Mouse (Mus musculus) midbrain, embryonic 13.5 days (tissue): ENCODE data around the gene Fhad1. TPM values are rescaled to one million over a fixed set of nuclear protein-coding genes. Genes with fewer than 3 reads are reported as not detected.
A peak's percentile ranks its signal among the peaks of the same experiment; 100 is the strongest.

Experiments
- ATAC-seq: fragments of 200-750 bp; cut with Nextera tagmentation; 2 replicates; pipeline ENCODE4 v1.8.0; 2017; ENCODE audit warnings: mild to moderate bottlenecking, moderate TSS enrichment, moderate library complexity
- H3K27ac ChIP-seq: fragments of 300-500 bp; sonication (generic); 2 replicates; pipeline ENCODE4 v1.5.1; 2015; ENCODE audit warnings: inconsistent platforms, mild to moderate bottlenecking, moderate library complexity
- H3K27me3 ChIP-seq: fragments of 300-500 bp; sonication (generic); 2 replicates; pipeline ENCODE4 v1.6.1; 2015; ENCODE audit warnings: mild to moderate bottlenecking, inconsistent platforms
- H3K36me3 ChIP-seq: fragments of 300-500 bp; sonication (generic); 2 replicates; pipeline ENCODE4 v1.6.1; 2015; ENCODE audit warnings: mild to moderate bottlenecking, inconsistent platforms
- H3K4me1 ChIP-seq: fragments of 300-500 bp; sonication (generic); replicated peaks from 2 replicates; pipeline ENCODE4 v1.6.1; 2015; ENCODE audit warnings: inconsistent platforms
- H3K4me2 ChIP-seq: fragments of 300-500 bp; sonication (generic); replicated peaks from 2 replicates; pipeline ENCODE4 v1.6.1; 2015; ENCODE audit warnings: moderate library complexity, mild to moderate bottlenecking, inconsistent platforms
- H3K4me3 ChIP-seq: fragments of 300-500 bp; sonication (generic); replicated peaks from 2 replicates; pipeline ENCODE4 v1.5.1; 2015; ENCODE audit warnings: mild to moderate bottlenecking, inconsistent platforms
- H3K9ac ChIP-seq: fragments of 300-500 bp; sonication (generic); replicated peaks from 2 replicates; pipeline ENCODE4 v1.6.1; 2015; ENCODE audit warnings: mild to moderate bottlenecking, inconsistent platforms
- H3K9me3 ChIP-seq: fragments of 300-500 bp; sonication (generic); 2 replicates; pipeline ENCODE4 v1.6.1; 2016; ENCODE audit warnings: mild to moderate bottlenecking, inconsistent platforms
- WGBS: fragments of 180-500 bp; shearing (Covaris S2); methylation state at CpG from one replicate; pipeline ENCODE4 v1.1.7; 2015; 5-methylcytosine and 5-hydroxymethylcytosine counted together
- polyA plus RNA-seq: library from polyadenylated mRNA; unstranded; fragments of >200 nt; fragmentation: Nextera tagmentation; extraction: Ambion mirVana; gene quantifications from 2 replicates; pipeline ENCODE4 v1.2.1, GENCODE M21; 2015

Gene Fhad1
- polyA plus RNA-seq, 1 experiment from 2014 or later: 3.4 TPM

DNA sequence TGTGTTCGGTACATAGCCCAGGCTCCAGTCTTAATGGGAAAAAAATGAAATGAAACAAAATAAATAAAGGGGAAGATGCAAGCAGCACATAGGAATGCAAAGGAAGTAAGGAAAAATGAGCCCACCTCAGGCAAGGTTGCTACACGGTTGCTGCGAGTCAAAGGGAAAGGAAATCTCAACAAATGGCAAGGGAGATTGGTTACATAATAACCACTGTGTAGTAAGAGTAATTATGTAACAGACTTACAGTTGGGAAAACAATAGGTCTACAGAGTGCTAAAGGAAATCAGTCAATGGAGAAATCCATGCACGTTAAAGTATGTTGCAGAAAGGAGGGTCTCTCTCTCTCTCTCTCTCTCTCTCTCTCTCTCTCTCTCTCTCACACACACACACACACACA lies 55.3 kb downstream of the Fhad1 start:
- Histone ChIP-seq H3K4me1 (peaks cover 20% of the 10 kb centered on the region), H3K9ac (no peak overlapping the region), H3K27me3 (no peaks in the 10 kb centered on the region), H3K4me2 (no peak overlapping the region), H3K27ac (no peak overlapping the region), H3K36me3 (no peaks in the 10 kb centered on the region), H3K4me3 (no peak overlapping the region), H3K9me3 (peaks cover 10% of the 10 kb centered on the region; the same call in 1 of the 2 replicates)
- 77% methylated on average over 4 of the region's 4 CpGs for WGBS
- no peak for ATAC-seq

DNA sequence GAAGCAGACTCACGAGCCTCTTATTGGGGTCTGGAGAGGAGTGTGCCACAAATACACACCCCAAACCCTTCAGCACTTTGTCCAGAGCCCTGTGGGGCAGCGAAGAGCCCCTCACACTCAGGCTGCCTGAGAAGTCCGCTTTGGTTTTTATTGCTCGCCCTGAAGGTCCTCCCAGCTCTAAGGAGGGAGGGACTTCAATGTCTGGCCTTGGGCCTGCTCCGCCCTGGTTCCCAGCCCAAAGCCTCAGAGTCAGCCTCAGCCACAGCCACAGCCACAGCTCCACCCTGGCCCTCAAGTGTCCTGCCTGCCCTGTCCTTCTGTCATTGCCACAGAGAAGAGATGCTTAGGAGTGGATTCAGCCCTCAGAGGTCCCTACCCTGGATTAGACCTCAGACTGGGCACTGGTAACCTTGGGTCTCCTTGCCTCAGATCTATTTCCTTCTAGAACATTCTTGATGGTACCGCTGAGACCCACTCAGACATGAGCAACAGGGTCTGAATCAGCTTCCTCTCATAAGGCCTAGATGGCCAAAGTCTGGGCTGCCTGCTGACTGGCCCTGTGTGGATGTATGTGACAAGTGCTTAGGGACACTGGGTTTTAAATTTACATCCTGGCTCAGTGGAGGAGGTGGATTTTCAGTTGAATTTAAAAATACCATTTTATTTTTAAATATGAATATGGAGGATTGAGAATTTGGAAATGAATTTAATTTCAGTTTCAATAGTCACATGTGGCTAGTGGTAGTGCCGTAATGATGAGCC lies 56.1 kb downstream of the Fhad1 start:
- H3K27ac ChIP-seq: no peak overlapping the region
- no peaks in the 10 kb centered on the region for H3K36me3 ChIP-seq
- H3K4me2 ChIP-seq: no peak overlapping the region
- H3K9ac ChIP-seq: 0 out of 2 replicates have a peak overlapping the region, but pooled peaks have one; percentile 3
- WGBS: 60% methylated on average over 7 of the region's 7 CpGs
- H3K9me3 ChIP-seq: peaks cover 10% of the 10 kb centered on the region; the same call in 1 of the 2 replicates
- H3K27me3 ChIP-seq: no peaks in the 10 kb centered on the region
- ATAC-seq: peak; percentile 2
- peaks cover 15% of the 10 kb centered on the region for H3K4me1 ChIP-seq
- H3K4me3 ChIP-seq: no peak overlapping the region

GRCm38 (mm10) chr4:141958188-141958587 lies 56.7 kb downstream of the Fhad1 start:
- no peaks in the 10 kb centered on the region for H3K27me3 ChIP-seq
- ATAC-seq: peak; percentile 43
- no peak overlapping the region for H3K27ac ChIP-seq
- no peaks in the 10 kb centered on the region for H3K36me3 ChIP-seq
- no peak overlapping the region for H3K4me3 ChIP-seq
- 6% methylated on average over 9 of the region's 9 CpGs for WGBS
- peaks cover 15% of the 10 kb centered on the region for H3K4me1 ChIP-seq
- H3K4me2 ChIP-seq: no peak overlapping the region
- H3K9me3 ChIP-seq: peaks cover 10% of the 10 kb centered on the region; the same call in 1 of the 2 replicates
- H3K9ac ChIP-seq: 0 out of 2 replicates have a peak overlapping the region, but pooled peaks have one; percentile 3

DNA sequence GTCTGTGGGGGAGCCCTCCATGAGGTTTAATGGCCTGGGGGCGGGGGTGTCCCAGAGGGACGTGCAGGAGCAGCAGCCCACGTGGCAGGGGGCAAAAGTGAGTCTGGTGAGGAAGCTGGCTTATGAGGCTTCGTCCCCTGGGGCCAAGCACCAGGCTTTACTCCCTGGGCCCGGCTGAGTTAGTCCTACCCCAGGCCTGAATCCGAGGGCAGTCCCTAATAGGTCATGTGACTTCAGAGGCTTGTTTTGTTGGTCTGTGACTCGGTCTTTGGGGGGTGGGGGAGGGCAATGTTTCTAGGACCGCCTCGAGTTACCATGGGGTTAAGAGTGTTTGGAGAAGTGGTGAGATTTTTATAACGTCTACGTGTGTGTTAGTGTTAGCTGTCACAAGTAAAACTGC lies 57.1 kb downstream of the Fhad1 start:
- peak; percentile 49 for ATAC-seq
- WGBS: 43% methylated on average over 11 of the region's 11 CpGs
- no peaks in the 10 kb centered on the region for H3K27me3 ChIP-seq
- peaks cover 15% of the 10 kb centered on the region for H3K4me1 ChIP-seq
- no peak overlapping the region for H3K9ac ChIP-seq
- peaks cover 10% of the 10 kb centered on the region; the same call in 1 of the 2 replicates for H3K9me3 ChIP-seq
- no peak overlapping the region for H3K4me3 ChIP-seq
- no peak overlapping the region for H3K4me2 ChIP-seq
- H3K27ac ChIP-seq: no peak overlapping the region
- H3K36me3 ChIP-seq: no peaks in the 10 kb centered on the region

DNA sequence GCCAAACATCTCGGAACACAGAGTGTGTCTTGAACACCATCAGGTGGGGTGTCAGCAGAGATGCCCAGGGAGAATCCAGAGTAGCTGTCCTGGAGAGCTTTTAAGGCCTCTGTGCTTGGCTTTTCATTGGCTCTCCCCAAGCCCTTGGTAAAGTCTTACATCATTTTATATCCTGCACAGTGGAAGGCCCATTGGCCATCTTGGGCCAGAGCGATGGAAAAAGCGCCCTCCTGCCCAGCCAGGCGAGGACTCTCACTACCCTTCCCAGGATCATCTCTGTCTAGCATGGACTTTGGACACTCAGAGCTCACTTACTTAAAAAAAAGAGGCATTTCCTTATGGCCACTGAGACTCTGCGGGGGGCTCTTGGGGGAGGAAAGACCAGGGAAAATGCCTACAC lies 58.0 kb downstream of the Fhad1 start:
- Histone ChIP-seq H3K27me3 (no peaks in the 10 kb centered on the region), H3K27ac (no peak overlapping the region), H3K9me3 (peaks cover 9% of the 10 kb centered on the region; the same call in 1 of the 2 replicates), H3K36me3 (no peaks in the 10 kb centered on the region), H3K4me3 (no peak overlapping the region), H3K9ac (no peak overlapping the region), H3K4me1 (peaks cover 18% of the 10 kb centered on the region), H3K4me2 (no peak overlapping the region)
- 96% methylated on average over 5 of the region's 5 CpGs for WGBS
- ATAC-seq: no peak

- 75% methylated on average over 16 of the region's 16 CpGs for whole genome bisulfite sequencing
- no peak for ATAC-seq
- no peak overlapping the region for H3K4me3 ChIP-seq
- H3K36me3 ChIP-seq: no peaks in the 10 kb centered on the region
- H3K27ac ChIP-seq: no peak overlapping the region
- no peaks in the 10 kb centered on the region for H3K27me3 ChIP-seq
- no peak overlapping the region for H3K9ac ChIP-seq
- no peak overlapping the region for H3K4me2 ChIP-seq
- peaks cover 18% of the 10 kb centered on the region for H3K4me1 ChIP-seq
- H3K9me3 ChIP-seq: no peaks in the 10 kb centered on the region
Measured at GRCm38 (mm10) chr4:141954770-141955720, 59.8 kb downstream of the Fhad1 start.

DNA sequence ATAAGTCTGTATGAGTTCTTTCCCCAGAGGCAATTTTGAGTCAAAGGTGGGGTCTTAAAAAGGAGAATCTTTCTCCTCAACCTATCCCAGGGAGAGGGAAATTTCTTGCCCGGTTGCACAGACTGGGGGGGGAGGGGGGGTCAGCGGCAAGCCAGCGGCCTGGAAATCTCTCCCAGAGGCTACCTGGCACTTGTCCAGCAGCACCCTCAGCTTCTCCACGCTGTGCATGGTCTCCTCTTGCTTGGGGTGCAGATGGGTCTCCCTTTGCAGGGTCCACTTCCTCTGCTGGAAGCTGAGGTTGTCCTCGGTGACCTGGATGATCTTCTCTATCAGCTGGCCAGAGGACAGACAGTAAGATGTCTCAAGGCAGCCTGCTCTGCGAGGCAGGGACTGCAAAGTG lies 61.0 kb downstream of the Fhad1 start:
- Histone ChIP-seq H3K4me1 (peaks cover 18% of the 10 kb centered on the region), H3K4me2 (no peak overlapping the region), H3K27ac (no peak overlapping the region), H3K9me3 (no peaks in the 10 kb centered on the region), H3K4me3 (no peak overlapping the region), H3K36me3 (no peaks in the 10 kb centered on the region), H3K9ac (no peak overlapping the region), H3K27me3 (no peaks in the 10 kb centered on the region)
- no peak for ATAC-seq
- WGBS: 52% methylated on average over 6 of the region's 6 CpGs

GRCm38 (mm10) chr4:141953291-141953690 lies 61.6 kb downstream of the Fhad1 start:
- no peaks in the 10 kb centered on the region for H3K9me3 ChIP-seq
- ATAC-seq: no peak
- 85% methylated on average over 9 of the region's 9 CpGs for WGBS

GRCm38 (mm10) chr4:141952824-141953223 lies 62.1 kb downstream of the Fhad1 start:
- H3K4me1 ChIP-seq: peaks cover 10% of the 10 kb centered on the region
- no peaks in the 10 kb centered on the region for H3K9me3 ChIP-seq
- no peaks in the 10 kb centered on the region for H3K27me3 ChIP-seq
- H3K9ac ChIP-seq: no peak overlapping the region
- no peak overlapping the region for H3K4me3 ChIP-seq
- ATAC-seq: no peak
- no peak overlapping the region for H3K27ac ChIP-seq
- no peaks in the 10 kb centered on the region for H3K36me3 ChIP-seq
- H3K4me2 ChIP-seq: no peak overlapping the region
- WGBS: 68% methylated on average over 5 of the region's 5 CpGs

More at GRCm38 (mm10) chr4:141953291-141953690, 61.6 kb downstream of the Fhad1 start:
- no peak overlapping the region for H3K4me2 ChIP-seq
- no peak overlapping the region for H3K9ac ChIP-seq
- no peaks in the 10 kb centered on the region for H3K27me3 ChIP-seq
- no peaks in the 10 kb centered on the region for H3K36me3 ChIP-seq
- H3K4me1 ChIP-seq: peaks cover 14% of the 10 kb centered on the region
- no peak overlapping the region for H3K4me3 ChIP-seq
- no peak overlapping the region for H3K27ac ChIP-seq

GRCm38 (mm10) chr4:141952114-141952513 lies 62.8 kb downstream of the Fhad1 start:
- no peak overlapping the region for H3K9ac ChIP-seq
- no peaks in the 10 kb centered on the region for H3K9me3 ChIP-seq
- 73% methylated on average over 17 of the region's 17 CpGs for WGBS
- H3K27ac ChIP-seq: no peak overlapping the region
- no peaks in the 10 kb centered on the region for H3K27me3 ChIP-seq
- H3K4me3 ChIP-seq: no peak overlapping the region
- no peaks in the 10 kb centered on the region for H3K36me3 ChIP-seq
- peaks cover 7% of the 10 kb centered on the region; the same call in 1 of the 2 replicates for H3K4me1 ChIP-seq
- no peak overlapping the region for H3K4me2 ChIP-seq
- ATAC-seq: no peak

GRCm38 (mm10) chr4:141949436-141949835 lies 65.4 kb downstream of the Fhad1 start:
- no peaks in the 10 kb centered on the region for H3K27me3 ChIP-seq
- H3K4me2 ChIP-seq: no peak overlapping the region
- H3K36me3 ChIP-seq: no peaks in the 10 kb centered on the region
- WGBS: 77% methylated on average over 13 of the region's 13 CpGs
- H3K4me3 ChIP-seq: no peak overlapping the region
- H3K4me1 ChIP-seq: 0 out of 2 replicates have a peak, but pooled peaks cover 2% of the 10 kb centered on the region
- H3K9ac ChIP-seq: no peak overlapping the region
- no peaks in the 10 kb centered on the region for H3K9me3 ChIP-seq
- H3K27ac ChIP-seq: no peak overlapping the region
- ATAC-seq: no peak

DNA sequence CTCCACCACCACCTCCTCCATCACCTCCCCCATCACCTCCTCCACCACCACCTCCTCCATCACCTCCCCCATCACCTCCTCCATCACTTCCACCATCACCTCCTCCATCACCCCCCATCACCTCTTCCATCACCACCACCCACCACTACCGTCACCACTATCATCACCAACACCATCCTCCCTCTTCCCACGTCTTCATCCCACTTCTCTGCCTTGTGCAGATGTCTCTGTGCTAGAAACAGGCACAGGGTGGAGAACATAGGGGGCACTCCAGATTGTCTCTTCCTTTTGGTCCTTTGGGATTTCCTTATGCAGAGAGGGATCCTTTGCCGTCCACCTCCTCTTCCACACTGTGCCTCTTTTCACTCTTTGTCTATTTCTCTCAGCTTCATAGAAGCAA lies 66.1 kb downstream of the Fhad1 start:
- Histone ChIP-seq H3K9me3 (no peaks in the 10 kb centered on the region), H3K9ac (no peak overlapping the region), H3K4me3 (no peak overlapping the region), H3K27ac (no peak overlapping the region), H3K27me3 (no peaks in the 10 kb centered on the region), H3K36me3 (no peaks in the 10 kb centered on the region), H3K4me1 (0 out of 2 replicates have a peak, but pooled peaks cover 2% of the 10 kb centered on the region), H3K4me2 (no peak overlapping the region)
- WGBS: 89% methylated on average over 3 of the region's 3 CpGs
- ATAC-seq: no peak
